Mouse (Mus musculus) lung, embryonic 15.5 days (tissue): ENCODE data around the gene Tm9sf4. TPM values are rescaled to one million over a fixed set of nuclear protein-coding genes. Genes with fewer than 3 reads are reported as not detected.

Experiments
- ATAC-seq: fragments of 200-750 bp; cut with Nextera tagmentation; 2 replicates; pipeline ENCODE4 v1.8.0; 2017; ENCODE audit warnings: moderate number of reproducible peaks, borderline replicate concordance; ENCODE audit not compliant: low FRiP score, low TSS enrichment; ENCODE audit errors: extremely low read depth
- H3K27ac ChIP-seq: fragments of 300-500 bp; sonication (generic); 2 replicates; pipeline ENCODE4 v1.5.1; 2015; ENCODE audit warnings: moderate library complexity, mild to moderate bottlenecking, inconsistent platforms
- H3K27me3 ChIP-seq: fragments of 300-500 bp; sonication (generic); 2 replicates; pipeline ENCODE4 v1.6.1; 2015; ENCODE audit warnings: inconsistent platforms
- H3K36me3 ChIP-seq: fragments of 300-500 bp; sonication (generic); 2 replicates; pipeline ENCODE4 v1.6.1; 2015; ENCODE audit warnings: inconsistent platforms
- H3K4me1 ChIP-seq: fragments of 300-500 bp; sonication (generic); 2 replicates; pipeline ENCODE4 v1.6.1; 2015; ENCODE audit warnings: inconsistent platforms
- H3K4me2 ChIP-seq: fragments of 300-500 bp; sonication (generic); 2 replicates; pipeline ENCODE4 v1.6.1; 2015; ENCODE audit warnings: inconsistent platforms, mild to moderate bottlenecking, moderate library complexity
- H3K4me3 ChIP-seq: fragments of 300-500 bp; sonication (generic); 2 replicates; pipeline ENCODE4 v1.5.1; 2015; ENCODE audit warnings: mild to moderate bottlenecking, inconsistent platforms
- H3K9ac ChIP-seq: fragments of 300-500 bp; sonication (generic); 2 replicates; pipeline ENCODE4 v1.6.1; 2015; ENCODE audit warnings: inconsistent platforms
- H3K9me3 ChIP-seq: fragments of 300-500 bp; sonication (generic); 2 replicates; pipeline ENCODE4 v1.6.1; 2016; ENCODE audit warnings: inconsistent platforms
- WGBS: fragments of 180-500 bp; shearing (Covaris S2); methylation state at CpG from one replicate; pipeline ENCODE4 v1.1.7; 2015; 5-methylcytosine and 5-hydroxymethylcytosine counted together
- polyA plus RNA-seq: library from polyadenylated mRNA; unstranded; fragments of >200 nt; fragmentation: Nextera tagmentation; extraction: Ambion mirVana; gene quantifications from 2 replicates; pipeline ENCODE4 v1.2.1, GENCODE M21; 2015

Tm9sf4 gene
- polyA plus RNA-seq, 1 experiment from 2014 or later: 77.0 TPM

- Histone ChIP-seq H3K4me1 (peaks cover 15% of the 10 kb centered on the region), H3K27ac (no peak overlapping the region), H3K4me3 (no peak overlapping the region), H3K36me3 (no peaks in the 10 kb centered on the region), H3K9me3 (no peaks in the 10 kb centered on the region), H3K9ac (no peak overlapping the region), H3K27me3 (no peaks in the 10 kb centered on the region), H3K4me2 (no peak overlapping the region)
- ATAC-seq: no peak
- 77% methylated on average over 4 of the region's 4 CpGs for WGBS
These were observed 60.5 kb downstream of the Tm9sf4 start for GRCm38 (mm10) chr2:153221620-153222019.

- ATAC-seq: no peak
- no peak overlapping the region for H3K27ac ChIP-seq
These were observed 61.0 kb downstream of the Tm9sf4 start for GRCm38 (mm10) chr2:153222130-153222529.

GRCm38 (mm10) chr2:153222566-153222965, 61.5 kb downstream of the Tm9sf4 start:
- Histone ChIP-seq H3K4me1 (peaks cover 15% of the 10 kb centered on the region), H3K27ac (no peak overlapping the region), H3K27me3 (no peaks in the 10 kb centered on the region), H3K36me3 (0 out of 2 replicates have a peak, but pooled peaks cover 2% of the 10 kb centered on the region), H3K9me3 (no peaks in the 10 kb centered on the region), H3K4me3 (no peak overlapping the region), H3K9ac (no peak overlapping the region), H3K4me2 (no peak overlapping the region)
- 86% methylated on average over 2 of the region's 2 CpGs for WGBS
- ATAC-seq: no peak

More at GRCm38 (mm10) chr2:153222130-153222529, 61.0 kb downstream of the Tm9sf4 start:
- H3K4me3 ChIP-seq: no peak overlapping the region
- H3K9me3 ChIP-seq: no peaks in the 10 kb centered on the region
- no peaks in the 10 kb centered on the region for H3K36me3 ChIP-seq
- H3K4me2 ChIP-seq: no peak overlapping the region
- H3K27me3 ChIP-seq: no peaks in the 10 kb centered on the region
- no peak overlapping the region for H3K9ac ChIP-seq
- H3K4me1 ChIP-seq: peaks cover 15% of the 10 kb centered on the region

- H3K27me3 ChIP-seq: no peaks in the 10 kb centered on the region
- H3K9ac ChIP-seq: peak within 1 kb of the TSS; percentile 70
- peaks cover 19% of the 10 kb centered on the region for H3K36me3 ChIP-seq
- H3K4me3 ChIP-seq: peak within 1 kb of the TSS; percentile 67
- peak; percentile 77; the same call in 1 of the 2 replicates for ATAC-seq
- H3K4me1 ChIP-seq: peaks cover 15% of the 10 kb centered on the region
- H3K9me3 ChIP-seq: no peaks in the 10 kb centered on the region
- H3K27ac ChIP-seq: peak within 1 kb of the TSS; percentile 64
- peak within 1 kb of the TSS; percentile 90 for H3K4me2 ChIP-seq
- WGBS: under 1% methylated on average over 31 of the region's 31 CpGs
These were observed 64.0 kb downstream of the Tm9sf4 start, which contains the start of gene Tspyl3 for GRCm38 (mm10) chr2:153224946-153225594. Gene Tspyl3 (minus strand): TSS chr2:153225441.

GRCm38 (mm10) chr2:153225595-153225953, 64.5 kb downstream of the Tm9sf4 start:
- Histone ChIP-seq H3K4me3 (peak overlapping the region; percentile 67), H3K9me3 (no peaks in the 10 kb centered on the region), H3K4me2 (peak overlapping the region; percentile 90), H3K27ac (peak overlapping the region; percentile 57; the same call in 1 of the 2 replicates), H3K4me1 (peaks cover 15% of the 10 kb centered on the region), H3K9ac (peak overlapping the region; percentile 70), H3K27me3 (no peaks in the 10 kb centered on the region), H3K36me3 (peaks cover 24% of the 10 kb centered on the region)
- WGBS: 8% methylated on average over 3 of the region's 3 CpGs
- ATAC-seq: 0 out of 2 replicates have a peak, but pooled peaks have one; percentile 13

GRCm38 (mm10) chr2:153227959-153228358, 66.9 kb downstream of the Tm9sf4 start:
- Histone ChIP-seq H3K4me1 (peaks cover 15% of the 10 kb centered on the region), H3K4me3 (no peak overlapping the region), H3K36me3 (peaks cover 46% of the 10 kb centered on the region), H3K27me3 (no peaks in the 10 kb centered on the region), H3K9me3 (no peaks in the 10 kb centered on the region), H3K9ac (no peak overlapping the region), H3K27ac (no peak overlapping the region), H3K4me2 (no peak overlapping the region)
- 65% methylated on average over 4 of the region's 4 CpGs for WGBS
- no peak for ATAC-seq

- peaks cover 15% of the 10 kb centered on the region for H3K4me1 ChIP-seq
- no peak overlapping the region for H3K4me2 ChIP-seq
- ATAC-seq: no peak
- no peaks in the 10 kb centered on the region for H3K27me3 ChIP-seq
- H3K9me3 ChIP-seq: no peaks in the 10 kb centered on the region
- H3K36me3 ChIP-seq: peaks cover 51% of the 10 kb centered on the region
- no peak overlapping the region for H3K9ac ChIP-seq
- no peak overlapping the region for H3K4me3 ChIP-seq
- no peak overlapping the region for H3K27ac ChIP-seq
- WGBS: 83% methylated on average over 5 of the region's 5 CpGs
These were observed 67.4 kb downstream of the Tm9sf4 start for GRCm38 (mm10) chr2:153228523-153228922.

- 65% methylated on average over 4 of the region's 4 CpGs for WGBS
These were observed 76.1 kb downstream of the Tm9sf4 start for GRCm38 (mm10) chr2:153237193-153237592.

GRCm38 (mm10) chr2:153237891-153238290, 76.8 kb downstream of the Tm9sf4 start:
- H3K27ac ChIP-seq: peak overlapping the region; percentile 96
- peaks cover 48% of the 10 kb centered on the region for H3K4me1 ChIP-seq
- no peaks in the 10 kb centered on the region for H3K9me3 ChIP-seq
- peak overlapping the region; percentile 5; the same call in 1 of the 2 replicates for H3K9ac ChIP-seq
- ATAC-seq: no peak
- H3K4me2 ChIP-seq: peak overlapping the region; percentile 72
- peak overlapping the region; percentile 6; the same call in 1 of the 2 replicates for H3K4me3 ChIP-seq
- H3K27me3 ChIP-seq: no peaks in the 10 kb centered on the region
- 50% methylated on average over 4 of the region's 4 CpGs for WGBS
- peaks cover 28% of the 10 kb centered on the region for H3K36me3 ChIP-seq

More at GRCm38 (mm10) chr2:153237193-153237592, 76.1 kb downstream of the Tm9sf4 start:
- H3K4me3 ChIP-seq: no peak overlapping the region
- H3K9me3 ChIP-seq: no peaks in the 10 kb centered on the region
- no peak overlapping the region; the same call in 1 of the 2 replicates for H3K9ac ChIP-seq
- peak overlapping the region; percentile 96 for H3K27ac ChIP-seq
- no peak for ATAC-seq
- H3K4me2 ChIP-seq: no peak overlapping the region
- peaks cover 33% of the 10 kb centered on the region for H3K36me3 ChIP-seq
- no peaks in the 10 kb centered on the region for H3K27me3 ChIP-seq
- H3K4me1 ChIP-seq: peaks cover 41% of the 10 kb centered on the region

GRCm38 (mm10) chr2:153238406-153238805, 77.3 kb downstream of the Tm9sf4 start:
- Histone ChIP-seq H3K4me2 (peak overlapping the region; percentile 72), H3K27me3 (no peaks in the 10 kb centered on the region), H3K36me3 (peaks cover 23% of the 10 kb centered on the region), H3K27ac (peak overlapping the region; percentile 96), H3K9ac (peak overlapping the region; percentile 100; the same call in 1 of the 2 replicates), H3K9me3 (no peaks in the 10 kb centered on the region), H3K4me1 (peaks cover 48% of the 10 kb centered on the region), H3K4me3 (peak overlapping the region; percentile 99; the same call in 1 of the 2 replicates)
- WGBS: 39% methylated on average over 2 of the region's 2 CpGs
- no peak for ATAC-seq

- peaks cover 48% of the 10 kb centered on the region for H3K4me1 ChIP-seq
These were observed 78.1 kb downstream of the Tm9sf4 start for GRCm38 (mm10) chr2:153239021-153239859.

More at GRCm38 (mm10) chr2:153239021-153239859, 78.1 kb downstream of the Tm9sf4 start:
- H3K4me2 ChIP-seq: peak overlapping the region; percentile 72
- peak overlapping the region; percentile 96 for H3K27ac ChIP-seq
- 47% methylated on average over 7 of the region's 7 CpGs for WGBS
- H3K27me3 ChIP-seq: no peaks in the 10 kb centered on the region
- ATAC-seq: no peak
- peak overlapping the region; percentile 100 for H3K9ac ChIP-seq
- H3K9me3 ChIP-seq: no peaks in the 10 kb centered on the region
- H3K4me3 ChIP-seq: peak overlapping the region; percentile 99
- peaks cover 16% of the 10 kb centered on the region for H3K36me3 ChIP-seq
